Mouse (Mus musculus): Measurements from ENCODE around the gene Trub2.

DNA sequence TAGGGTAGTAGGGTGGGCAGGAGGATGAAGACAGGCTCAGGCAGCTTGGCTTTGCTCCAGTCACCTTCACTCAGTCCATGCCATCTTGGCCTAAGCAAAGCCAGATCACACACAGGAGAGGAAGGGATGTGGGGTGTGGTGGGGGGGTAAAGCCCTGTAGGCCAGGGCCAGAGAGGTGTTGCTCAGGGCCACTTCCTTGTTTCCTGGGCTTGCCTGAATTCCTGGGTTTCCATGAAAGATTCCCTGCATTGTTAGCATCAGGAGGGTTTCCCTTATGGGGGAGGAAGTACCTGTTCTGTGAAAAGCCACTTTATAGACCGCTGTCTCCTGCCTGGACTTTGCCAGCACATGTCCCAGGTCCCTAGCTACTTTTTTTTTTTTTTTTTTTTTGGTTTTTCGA is 74.8 kb downstream of the Trub2 start:
- TF ChIP-seq GATA1 (IDR thresholded peaks at IDR 0.05; ENCODE audit: low read length) = no peak
- TF ChIP-seq TAL1 (IDR thresholded peaks at IDR 0.05; ENCODE audit: low read length) = no peak
